Mouse (Mus musculus) limb, embryonic 15.5 days (tissue): ENCODE data around the gene Rrp36. TPM values are rescaled to one million over a fixed set of nuclear protein-coding genes. Genes with fewer than 3 reads are reported as not detected.

ENCODE experiments used
- ATAC-seq: fragments of 200-750 bp; cut with Nextera tagmentation; 2 replicates; pipeline ENCODE4 v1.8.0; 2017; ENCODE audit warnings: low read depth, moderate TSS enrichment; ENCODE audit not compliant: insufficient number of reproducible peaks, low FRiP score, low TSS enrichment
- H3K27ac ChIP-seq: fragments of 300-500 bp; sonication (generic); 2 replicates; pipeline ENCODE4 v1.5.1; 2015; ENCODE audit warnings: moderate library complexity, mild to moderate bottlenecking, inconsistent platforms
- H3K27me3 ChIP-seq: fragments of 300-500 bp; sonication (generic); 2 replicates; pipeline ENCODE4 v1.6.1; 2015; ENCODE audit warnings: inconsistent platforms
- H3K36me3 ChIP-seq: fragments of 300-500 bp; sonication (generic); 2 replicates; pipeline ENCODE4 v1.6.1; 2015; ENCODE audit warnings: inconsistent platforms
- H3K4me1 ChIP-seq: fragments of 300-500 bp; sonication (generic); 2 replicates; pipeline ENCODE4 v1.6.1; 2015; ENCODE audit warnings: inconsistent platforms
- H3K4me2 ChIP-seq: fragments of 300-500 bp; sonication (generic); 2 replicates; pipeline ENCODE4 v1.6.1; 2015; ENCODE audit warnings: mild to moderate bottlenecking, inconsistent platforms
- H3K4me3 ChIP-seq: fragments of 300-500 bp; sonication (generic); 2 replicates; pipeline ENCODE4 v1.5.1; 2015; ENCODE audit warnings: mild to moderate bottlenecking, inconsistent platforms
- H3K9ac ChIP-seq: fragments of 300-500 bp; sonication (generic); 2 replicates; pipeline ENCODE4 v1.6.1; 2015; ENCODE audit warnings: inconsistent platforms
- H3K9me3 ChIP-seq: fragments of 300-500 bp; sonication (generic); 2 replicates; pipeline ENCODE4 v1.6.1; 2016; ENCODE audit warnings: inconsistent platforms
- WGBS: fragments of 180-500 bp; shearing (Covaris S2); methylation state at CpG from one replicate; pipeline ENCODE4 v1.1.7; 2015; 5-methylcytosine and 5-hydroxymethylcytosine counted together
- polyA plus RNA-seq: library from polyadenylated mRNA; unstranded; fragments of >200 nt; fragmentation: Nextera tagmentation; extraction: Ambion mirVana; gene quantifications from 2 replicates; pipeline ENCODE4 v1.2.1, GENCODE M21; 2015

Gene Rrp36
- polyA plus RNA-seq, 1 experiment from 2014 or later = 64.6 TPM

GRCm38 (mm10) chr17:46703971-46704886, 30.1 kb upstream of the Rrp36 start:
- Histone ChIP-seq H3K27ac (peak overlapping the region; percentile 93), H3K9me3 (no peaks in the 10 kb centered on the region), H3K4me2 (peak overlapping the region; percentile 69), H3K9ac (peak overlapping the region; percentile 86), H3K4me1 (peaks cover 38% of the 10 kb centered on the region), H3K27me3 (no peaks in the 10 kb centered on the region), H3K4me3 (peak overlapping the region; percentile 97), H3K36me3 (peaks cover 14% of the 10 kb centered on the region)
- ATAC-seq = peak; percentile 59; the same call in 1 of the 2 replicates
- WGBS = 4% methylated on average over 37 of the region's 41 CpGs

GRCm38 (mm10) chr17:46702506-46702905, 28.4 kb upstream of the Rrp36 start:
- 87% methylated on average over 5 of the region's 5 CpGs for WGBS
- H3K4me2 ChIP-seq = no peak overlapping the region
- H3K27me3 ChIP-seq = no peaks in the 10 kb centered on the region
- H3K9ac ChIP-seq = 0 out of 2 replicates have a peak overlapping the region, but pooled peaks have one; percentile 20
- peaks cover 22% of the 10 kb centered on the region for H3K36me3 ChIP-seq
- no peak for ATAC-seq
- H3K27ac ChIP-seq = no peak overlapping the region
- H3K4me1 ChIP-seq = peaks cover 38% of the 10 kb centered on the region
- no peaks in the 10 kb centered on the region for H3K9me3 ChIP-seq
- H3K4me3 ChIP-seq = no peak overlapping the region

- H3K4me1 ChIP-seq = peaks cover 38% of the 10 kb centered on the region
- peaks cover 22% of the 10 kb centered on the region for H3K36me3 ChIP-seq
- WGBS = 80% methylated on average over 12 of the region's 12 CpGs
- no peaks in the 10 kb centered on the region for H3K9me3 ChIP-seq
- H3K27me3 ChIP-seq = no peaks in the 10 kb centered on the region
- no peak overlapping the region for H3K4me3 ChIP-seq
- H3K9ac ChIP-seq = no peak overlapping the region
- no peak overlapping the region for H3K27ac ChIP-seq
- ATAC-seq = no peak
- H3K4me2 ChIP-seq = no peak overlapping the region
Observed at GRCm38 (mm10) chr17:46702100-46702499, 27.9 kb upstream of the Rrp36 start.

GRCm38 (mm10) chr17:46701489-46701888, 27.3 kb upstream of the Rrp36 start:
- Histone ChIP-seq H3K9ac (no peak overlapping the region), H3K27ac (peak overlapping the region; percentile 22; the same call in 1 of the 2 replicates), H3K4me3 (no peak overlapping the region), H3K27me3 (no peaks in the 10 kb centered on the region), H3K4me2 (0 out of 2 replicates have a peak overlapping the region, but pooled peaks have one; percentile 3), H3K4me1 (peaks cover 38% of the 10 kb centered on the region), H3K9me3 (no peaks in the 10 kb centered on the region), H3K36me3 (peaks cover 23% of the 10 kb centered on the region)
- 83% methylated on average over 12 of the region's 12 CpGs for WGBS
- ATAC-seq = no peak

GRCm38 (mm10) chr17:46699912-46700311, 25.8 kb upstream of the Rrp36 start:
- Histone ChIP-seq H3K9me3 (no peaks in the 10 kb centered on the region), H3K9ac (no peak overlapping the region), H3K36me3 (peaks cover 29% of the 10 kb centered on the region), H3K27me3 (no peaks in the 10 kb centered on the region), H3K4me3 (no peak overlapping the region), H3K27ac (no peak overlapping the region), H3K4me1 (peaks cover 32% of the 10 kb centered on the region), H3K4me2 (no peak overlapping the region)
- no peak for ATAC-seq
- WGBS = 84% methylated on average over 3 of the region's 3 CpGs

- Histone ChIP-seq H3K27ac (no peak overlapping the region), H3K9me3 (no peaks in the 10 kb centered on the region), H3K4me2 (no peak overlapping the region), H3K36me3 (peaks cover 29% of the 10 kb centered on the region), H3K4me1 (peaks cover 32% of the 10 kb centered on the region), H3K27me3 (no peaks in the 10 kb centered on the region), H3K4me3 (no peak overlapping the region), H3K9ac (no peak overlapping the region)
- WGBS = 51% methylated on average over 5 of the region's 5 CpGs
- no peak for ATAC-seq
Observed at GRCm38 (mm10) chr17:46699245-46699644, 25.1 kb upstream of the Rrp36 start.

GRCm38 (mm10) chr17:46698515-46698914, 24.4 kb upstream of the Rrp36 start:
- Histone ChIP-seq H3K4me1 (peaks cover 26% of the 10 kb centered on the region), H3K27me3 (no peaks in the 10 kb centered on the region), H3K9me3 (no peaks in the 10 kb centered on the region), H3K4me2 (no peak overlapping the region), H3K4me3 (no peak overlapping the region), H3K36me3 (peaks cover 31% of the 10 kb centered on the region), H3K9ac (no peak overlapping the region), H3K27ac (no peak overlapping the region)
- no peak for ATAC-seq
- 84% methylated on average over 6 of the region's 6 CpGs for WGBS

- ATAC-seq = no peak
- Histone ChIP-seq H3K4me3 (no peak overlapping the region), H3K27ac (no peak overlapping the region), H3K27me3 (no peaks in the 10 kb centered on the region), H3K36me3 (peaks cover 37% of the 10 kb centered on the region), H3K4me1 (no peaks in the 10 kb centered on the region), H3K9ac (no peak overlapping the region), H3K9me3 (no peaks in the 10 kb centered on the region), H3K4me2 (no peak overlapping the region)
- WGBS = 70% methylated on average over 1 of the region's 1 CpGs
Observed at GRCm38 (mm10) chr17:46694517-46695063, 20.4 kb upstream of the Rrp36 start.

GRCm38 (mm10) chr17:46691390-46691789, 17.2 kb upstream of the Rrp36 start:
- Histone ChIP-seq H3K4me3 (no peak overlapping the region), H3K27me3 (no peaks in the 10 kb centered on the region), H3K9ac (no peak overlapping the region), H3K4me2 (no peak overlapping the region), H3K36me3 (peaks cover 40% of the 10 kb centered on the region), H3K9me3 (no peaks in the 10 kb centered on the region), H3K4me1 (no peaks in the 10 kb centered on the region), H3K27ac (no peak overlapping the region)
- WGBS = 91% methylated on average over 2 of the region's 2 CpGs
- ATAC-seq = no peak

- no peak overlapping the region for H3K4me2 ChIP-seq
- peaks cover 42% of the 10 kb centered on the region for H3K36me3 ChIP-seq
- ATAC-seq = no peak
- no peak overlapping the region for H3K4me3 ChIP-seq
- 93% methylated on average over 12 of the region's 12 CpGs for WGBS
- no peak overlapping the region for H3K9ac ChIP-seq
- no peaks in the 10 kb centered on the region for H3K9me3 ChIP-seq
- H3K27ac ChIP-seq = no peak overlapping the region
- no peaks in the 10 kb centered on the region for H3K27me3 ChIP-seq
- no peaks in the 10 kb centered on the region for H3K4me1 ChIP-seq
Observed at GRCm38 (mm10) chr17:46690665-46691064, 16.5 kb upstream of the Rrp36 start.

- no peak overlapping the region for H3K9ac ChIP-seq
- 86% methylated on average over 6 of the region's 6 CpGs for WGBS
- no peak for ATAC-seq
Observed at GRCm38 (mm10) chr17:46685913-46686312, 11.8 kb upstream of the Rrp36 start.

More at GRCm38 (mm10) chr17:46685913-46686312, 11.8 kb upstream of the Rrp36 start:
- H3K9me3 ChIP-seq = no peaks in the 10 kb centered on the region
- no peak overlapping the region for H3K27ac ChIP-seq
- no peak overlapping the region for H3K4me3 ChIP-seq
- no peaks in the 10 kb centered on the region for H3K27me3 ChIP-seq
- no peak overlapping the region for H3K4me2 ChIP-seq
- peaks cover 9% of the 10 kb centered on the region for H3K4me1 ChIP-seq
- H3K36me3 ChIP-seq = peaks cover 58% of the 10 kb centered on the region
